Mouse (Mus musculus) cerebellum, adult 8-10 months (tissue): ENCODE data around the gene Ilk.
"Not testable (repeated sequence)": the region's sequence is repeated elsewhere in the genome, so short reads cannot be mapped to it uniquely, and the experiment has no call there.

ENCODE experiments used
- DNase-seq: peaks from one replicate; pipeline ENCODE4 v3.0.0; 2022

Ilk gene

DNA sequence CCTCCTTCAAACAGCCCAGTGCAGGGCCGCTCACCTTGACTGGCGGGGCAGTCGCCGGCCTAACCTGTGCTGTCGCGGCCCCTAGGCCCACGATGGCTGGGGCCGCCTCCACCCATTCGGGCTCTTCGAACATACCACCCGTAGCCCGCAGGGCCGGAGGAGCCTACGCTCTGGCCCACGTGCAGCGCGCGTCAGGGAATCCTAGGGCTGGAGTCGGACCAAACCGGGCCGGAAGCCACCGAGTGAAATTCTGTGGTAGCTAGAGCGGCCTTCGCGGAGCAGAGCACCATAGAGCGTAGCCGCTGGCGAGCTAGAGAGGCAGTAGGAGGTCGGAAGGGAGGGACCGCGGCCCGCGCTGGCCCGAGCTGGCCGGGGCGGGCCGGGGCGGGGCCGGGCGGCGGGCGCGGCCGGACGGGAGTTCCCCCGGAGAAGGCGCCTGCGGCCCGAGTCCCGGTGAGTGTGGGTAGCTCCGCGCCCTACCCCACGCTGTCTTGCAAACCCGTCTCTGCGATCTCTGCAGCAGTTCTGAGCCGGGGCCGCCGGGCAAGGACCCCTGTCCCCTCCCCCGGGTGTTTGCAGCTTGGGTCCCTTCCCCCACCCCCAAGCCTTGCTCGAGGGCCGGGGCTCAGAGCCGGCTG, at the start of gene Ilk:
Gene Ilk, plus strand, starts transcription at position 329 of the 638 bp plus-strand sequence.
- DNase-seq, result peak; percentile 90

DNA sequence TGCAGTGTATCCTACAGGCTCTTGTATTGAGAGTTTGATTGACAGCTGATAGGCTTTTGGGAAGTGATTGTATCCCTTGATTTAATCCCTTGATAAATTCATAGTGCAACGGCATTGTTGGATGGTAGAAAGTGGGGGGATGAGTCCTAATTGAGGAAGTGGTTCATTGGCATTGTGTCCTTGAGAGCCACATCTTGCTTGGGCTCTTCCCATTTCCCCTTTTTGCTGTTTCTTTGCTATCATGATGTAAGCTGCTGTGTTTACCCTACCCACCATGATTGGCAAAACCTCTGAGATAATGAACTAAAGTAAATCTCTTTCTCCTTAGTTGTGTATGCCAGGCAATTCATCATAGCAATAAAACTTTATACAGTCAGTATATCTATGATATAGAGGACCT, 45.5 kb upstream of the Ilk start:
- no peak for DNase-seq

DNA sequence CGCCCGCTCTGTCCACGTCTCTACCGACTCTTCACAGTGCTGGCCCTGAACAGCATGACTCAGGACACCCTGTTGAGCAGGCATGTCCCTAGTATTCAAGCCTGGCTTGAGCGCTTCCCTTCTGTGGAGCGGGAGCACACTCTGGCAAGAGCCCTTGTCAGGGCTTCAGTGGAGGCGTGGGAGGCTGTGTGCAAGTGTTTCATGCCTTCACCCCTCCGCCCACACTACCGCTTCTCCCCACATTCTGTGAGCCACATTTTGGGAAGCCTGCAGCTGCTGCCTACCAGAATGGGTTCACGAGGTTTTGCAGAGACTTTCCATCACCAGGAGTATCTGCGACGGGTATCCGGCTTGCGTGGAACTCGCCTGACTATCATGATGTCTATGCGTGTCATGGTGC, 33.2 kb upstream of the Ilk start:
- DNase-seq, result peak; percentile 6

DNA sequence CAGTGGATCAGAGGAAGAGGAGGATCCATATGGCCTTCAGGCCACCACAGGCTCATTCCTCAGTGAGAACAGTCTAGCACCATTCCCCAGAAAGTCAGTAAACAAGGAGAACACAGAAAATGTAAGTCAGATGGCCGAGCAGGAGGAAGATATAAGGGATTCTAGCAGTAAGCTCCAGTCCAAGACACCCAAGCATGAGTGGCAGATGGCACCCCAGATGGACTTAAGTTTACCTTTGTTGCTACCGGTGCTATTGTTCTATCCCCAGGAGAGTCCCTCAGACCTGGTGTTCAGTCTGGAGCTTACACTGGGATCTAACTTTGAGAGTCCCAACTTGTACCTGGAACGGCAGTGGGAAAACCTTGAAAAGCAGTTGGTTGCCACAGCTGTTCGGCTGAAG, 32.6 kb upstream of the Ilk start:
- no peak for DNase-seq

DNA sequence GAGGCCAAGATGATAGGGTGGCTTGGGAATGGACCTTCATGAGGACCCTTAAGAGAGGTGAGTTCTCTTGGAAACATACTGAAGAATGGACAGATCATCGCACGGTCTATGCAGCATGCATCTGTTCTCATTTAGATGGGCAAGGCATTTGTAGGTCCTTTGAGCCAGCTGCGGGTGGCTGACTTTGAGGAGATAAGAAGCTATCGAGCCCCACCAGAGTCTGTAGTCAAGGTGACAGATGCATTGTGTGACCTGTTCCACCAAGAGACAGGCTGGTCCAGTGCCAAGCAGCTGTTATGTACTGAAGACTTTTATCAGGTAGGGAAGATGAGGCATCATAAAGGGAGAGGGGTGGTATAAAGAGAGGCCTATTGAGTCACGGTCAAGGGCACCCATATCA, 27.7 kb upstream of the Ilk start:
- DNase-seq, result no peak

DNA sequence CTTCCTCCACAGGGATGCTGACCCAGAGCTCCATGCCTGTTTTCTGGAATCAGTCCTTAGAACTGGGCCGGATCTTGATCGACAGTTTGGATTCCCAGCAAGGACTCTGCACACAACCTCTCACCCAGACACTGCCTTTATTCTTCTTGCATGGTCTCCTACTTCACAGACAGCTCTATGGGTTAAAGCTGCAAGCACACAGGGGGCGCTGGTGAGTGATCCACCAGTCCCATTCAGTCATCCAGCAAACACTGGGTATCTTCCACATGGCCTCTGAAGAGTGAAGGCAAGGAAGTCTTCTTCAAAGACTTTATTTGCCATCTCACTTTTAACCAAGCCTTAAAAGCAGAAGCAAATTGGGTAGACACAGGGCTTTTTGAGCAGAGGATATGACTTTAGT, 21.0 kb upstream of the Ilk start:
- DNase-seq, result no peak

DNA sequence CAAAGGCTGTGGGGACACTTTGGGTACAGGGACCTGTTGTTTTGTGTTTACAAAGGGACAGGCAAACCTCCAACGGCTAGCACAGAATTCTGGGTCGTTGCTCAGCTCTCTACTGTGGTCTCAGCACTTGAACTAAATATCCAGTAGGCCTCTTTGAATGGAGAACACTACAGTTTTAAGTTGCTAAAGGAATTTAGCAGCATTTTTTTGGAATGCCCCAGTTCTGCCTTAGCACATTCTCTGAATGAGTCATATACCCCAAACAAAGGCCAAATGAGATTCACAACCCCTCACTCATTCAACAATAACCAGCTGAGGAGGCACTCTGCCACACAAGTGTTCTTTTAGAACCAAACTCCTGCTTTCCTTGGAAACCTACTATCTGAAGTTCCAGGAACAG, 14.5 kb upstream of the Ilk start:
- DNase-seq, result no peak

DNA sequence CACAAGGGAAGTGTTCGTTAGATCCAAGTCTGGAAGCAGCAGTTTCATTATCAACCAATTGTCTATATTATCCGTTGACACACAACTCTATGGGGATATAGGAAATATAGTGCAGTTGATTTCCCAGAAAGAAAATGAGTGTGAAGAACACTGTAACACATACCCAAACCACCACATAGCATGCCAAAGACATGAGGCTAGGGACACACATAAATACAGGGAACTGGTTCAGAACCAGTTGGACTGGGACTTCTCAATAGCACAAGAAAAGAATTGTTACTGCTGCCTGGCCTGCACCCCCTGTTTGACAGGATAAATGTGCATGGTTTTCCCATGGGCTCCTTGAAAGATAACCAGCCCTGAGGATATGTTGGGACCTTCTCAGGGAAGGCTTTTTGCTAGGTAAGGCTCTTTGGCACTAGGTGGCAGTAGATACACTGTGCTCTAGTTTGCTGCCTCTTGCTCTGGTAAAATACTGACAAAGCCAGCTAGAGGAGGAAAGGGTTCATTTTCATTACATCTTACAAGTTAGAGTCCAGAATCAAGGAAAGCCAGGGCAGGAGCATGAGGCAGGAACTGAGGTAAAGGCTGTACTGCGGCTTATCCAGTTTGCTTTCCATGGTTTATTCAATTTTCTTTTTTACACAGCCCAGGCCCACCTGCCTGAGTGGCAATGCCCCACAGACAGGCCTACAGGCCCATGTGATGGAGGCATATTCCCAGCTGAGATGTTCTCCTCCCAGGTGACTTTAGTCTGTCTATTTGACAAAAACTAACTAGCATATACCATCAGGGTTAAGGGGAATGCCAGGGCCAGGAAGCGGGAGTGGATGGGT, 10.0 kb upstream of the Ilk start:
- peak; percentile 53 for DNase-seq

DNA sequence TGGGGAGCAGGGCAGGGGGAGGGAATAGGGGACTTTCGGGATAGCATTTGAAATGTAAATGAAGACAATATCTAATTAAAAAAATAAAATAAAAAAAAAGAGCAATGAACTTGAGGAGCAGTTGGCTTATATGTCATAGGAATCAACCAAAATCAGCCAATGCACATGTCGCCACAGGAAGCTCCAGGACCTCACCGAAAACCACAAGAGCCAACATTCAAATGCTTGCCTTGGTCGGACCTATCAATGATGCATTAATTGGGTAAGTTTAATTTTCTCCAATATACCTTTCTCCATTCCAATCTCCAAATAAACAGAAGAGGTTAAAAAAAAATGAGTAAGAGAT, 9.4 kb upstream of the Ilk start:
- DNase-seq, result no peak

DNA sequence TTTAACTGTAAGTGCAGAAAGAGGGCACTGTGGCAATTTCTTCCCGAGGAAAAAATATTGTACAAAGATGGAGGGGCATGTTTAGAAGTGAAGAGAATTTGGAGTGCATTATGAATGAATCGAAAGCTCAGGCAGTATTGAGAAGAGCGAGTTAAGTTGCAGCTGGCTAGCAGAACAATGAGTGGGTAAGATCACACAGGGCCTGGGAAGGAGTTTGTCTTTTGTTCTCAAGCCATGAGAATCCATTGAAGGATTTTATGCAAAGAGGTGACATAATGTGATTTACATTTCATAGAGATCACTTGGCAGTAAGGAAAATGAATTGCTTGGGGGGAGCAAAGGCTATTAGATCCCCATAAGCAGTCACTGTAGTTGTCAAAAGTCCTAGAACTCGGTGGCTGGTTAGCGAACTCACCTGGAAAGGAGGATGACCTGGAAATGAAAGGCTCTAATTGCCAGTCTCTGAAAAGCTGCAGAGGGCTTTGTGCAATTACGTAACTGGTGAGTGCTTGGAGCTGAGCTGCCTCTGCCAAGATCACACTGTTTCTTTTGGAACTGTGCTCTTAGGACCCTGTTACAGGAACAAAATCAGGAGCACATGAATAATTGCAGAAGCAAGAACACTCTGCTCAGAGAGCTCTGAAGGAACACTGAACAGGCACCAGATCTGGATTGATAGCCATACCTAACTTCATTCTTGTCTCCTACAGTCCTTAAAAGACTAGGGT, 7.5 kb upstream of the Ilk start:
- no peak for DNase-seq

DNA sequence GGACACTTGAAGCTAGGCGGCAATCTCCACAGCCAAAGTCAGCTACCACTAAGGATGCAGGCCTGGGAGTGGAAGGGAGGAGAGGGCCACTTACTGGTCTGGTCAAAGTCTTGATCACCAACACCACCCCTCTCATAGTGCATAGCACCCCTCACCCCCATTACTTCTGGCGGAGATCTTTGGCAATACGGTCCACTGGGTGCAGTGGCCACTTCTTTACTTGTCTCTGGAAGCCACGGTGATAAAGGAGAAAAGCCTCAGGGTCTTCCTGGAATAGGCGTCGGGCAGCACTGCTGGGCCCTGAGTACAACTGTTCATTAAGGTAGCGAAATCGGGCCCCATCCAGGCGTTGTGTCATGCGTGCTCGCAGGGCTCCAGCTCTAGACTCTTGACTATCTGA, 2.6 kb upstream of the Ilk start:
- DNase-seq, result no peak

DNA sequence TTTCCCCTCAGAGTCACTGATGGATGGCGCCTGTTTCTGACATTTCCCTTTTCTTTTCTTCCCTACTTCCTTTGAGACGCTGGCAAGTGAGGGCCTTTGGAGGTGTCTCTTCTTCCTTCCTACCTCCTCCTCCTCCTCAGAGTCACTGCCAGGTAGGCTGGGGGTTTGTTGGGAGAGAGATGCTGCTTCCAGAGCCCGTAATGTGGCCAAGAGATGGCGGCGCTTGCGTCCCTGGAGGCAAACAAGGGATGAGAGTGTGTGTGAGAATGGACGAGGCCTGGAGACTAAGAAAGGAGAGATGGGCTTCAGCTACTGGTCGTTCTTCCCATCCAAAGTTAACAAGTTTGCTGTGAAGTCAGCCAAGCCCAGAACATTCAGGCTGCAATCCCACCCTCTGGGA, 1.6 kb upstream of the Ilk start:
- no peak for DNase-seq

DNA sequence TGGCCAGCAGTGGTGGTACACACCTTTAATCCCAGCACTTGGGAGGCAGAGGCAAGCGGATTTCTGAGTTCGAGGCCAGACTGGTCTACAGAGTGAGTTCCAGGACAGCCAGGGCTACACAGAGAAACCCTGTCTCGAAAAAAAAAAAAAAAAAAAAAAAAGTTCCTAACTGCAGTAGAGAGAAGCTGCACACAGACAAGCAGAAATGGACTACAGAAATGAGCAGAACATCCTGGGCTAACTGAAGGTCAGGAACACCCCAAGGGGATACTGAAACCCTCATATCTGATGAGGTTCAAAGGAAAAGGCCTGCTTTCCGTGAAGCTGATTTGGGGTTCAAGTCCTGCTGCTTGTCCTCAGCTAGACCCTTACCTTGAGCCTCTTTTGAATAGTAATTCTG, 928 bp upstream of the Ilk start:
- not testable (repeated sequence) for DNase-seq

DNA sequence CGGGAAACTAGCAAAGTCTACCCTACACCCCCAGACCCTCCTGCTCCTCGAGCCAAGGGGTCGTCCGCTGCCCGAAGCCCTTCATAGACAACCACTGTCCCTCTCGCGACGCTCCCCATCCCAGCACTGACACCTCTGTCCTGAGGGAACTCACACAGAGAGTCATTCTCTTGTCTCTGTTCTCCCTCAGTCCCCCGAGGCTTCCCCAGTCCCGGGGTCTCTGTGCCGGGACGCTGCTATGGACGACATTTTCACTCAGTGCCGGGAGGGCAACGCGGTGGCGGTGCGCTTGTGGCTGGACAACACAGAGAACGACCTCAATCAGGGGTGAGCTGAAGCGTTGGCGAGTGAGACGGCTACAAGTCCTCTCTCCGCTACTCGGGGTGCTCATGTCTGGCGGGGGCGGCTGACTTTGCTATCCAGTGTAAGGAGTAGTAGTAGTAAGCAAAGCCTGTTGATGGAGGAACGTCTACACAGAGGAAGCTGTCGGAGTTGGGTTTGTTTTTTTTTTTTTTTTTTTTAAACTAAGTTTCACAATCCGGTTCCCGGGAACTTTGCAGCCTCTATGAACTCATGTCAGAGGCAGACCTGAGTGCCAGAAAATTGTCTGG, 624 bp downstream of the Ilk start, which contains the start of gene Rrp8:
Gene Rrp8, minus strand, starts transcription at position 475 of the 611 bp plus-strand sequence.
- DNase-seq, result no peak

DNA sequence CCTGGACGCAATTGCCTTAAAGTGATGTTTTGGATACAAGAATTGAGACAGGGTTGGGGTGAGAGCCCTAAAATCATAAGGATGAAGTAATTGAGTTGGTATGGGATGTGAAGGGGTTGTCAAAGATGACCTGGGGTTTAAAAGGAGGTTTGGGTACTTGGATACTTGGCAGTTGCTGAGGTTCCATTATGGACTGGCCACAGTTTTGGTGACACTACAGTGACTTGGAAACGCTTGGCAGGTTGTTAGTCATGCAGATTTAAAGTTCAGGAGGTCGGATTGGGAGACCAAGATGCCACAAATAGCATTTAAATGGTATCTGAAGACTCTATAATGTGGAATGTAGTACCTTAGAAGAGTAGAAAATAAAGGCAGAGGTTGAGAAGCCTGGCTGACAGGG, 1.3 kb downstream of the Ilk start:
- no peak for DNase-seq

DNA sequence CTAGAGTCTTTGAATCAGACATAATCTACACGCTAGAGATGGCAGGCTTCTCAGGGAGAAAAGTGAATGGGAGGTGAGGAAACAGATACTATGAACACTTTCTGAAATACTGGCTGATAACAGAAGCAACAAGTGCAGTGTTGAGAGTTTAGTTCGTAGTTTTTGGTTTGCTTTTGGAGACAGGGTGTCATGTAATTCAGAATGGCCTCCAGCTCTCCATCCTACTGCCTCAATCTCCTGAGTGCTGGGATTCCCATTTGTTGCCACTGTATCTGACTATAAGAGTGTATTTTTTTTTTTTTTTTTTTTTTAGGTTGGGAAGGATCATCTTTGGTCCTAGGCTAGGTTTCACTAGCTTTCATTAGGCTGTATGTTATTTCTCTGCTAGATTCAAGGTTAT, 1.9 kb downstream of the Ilk start:
- DNase-seq, result no peak

DNA sequence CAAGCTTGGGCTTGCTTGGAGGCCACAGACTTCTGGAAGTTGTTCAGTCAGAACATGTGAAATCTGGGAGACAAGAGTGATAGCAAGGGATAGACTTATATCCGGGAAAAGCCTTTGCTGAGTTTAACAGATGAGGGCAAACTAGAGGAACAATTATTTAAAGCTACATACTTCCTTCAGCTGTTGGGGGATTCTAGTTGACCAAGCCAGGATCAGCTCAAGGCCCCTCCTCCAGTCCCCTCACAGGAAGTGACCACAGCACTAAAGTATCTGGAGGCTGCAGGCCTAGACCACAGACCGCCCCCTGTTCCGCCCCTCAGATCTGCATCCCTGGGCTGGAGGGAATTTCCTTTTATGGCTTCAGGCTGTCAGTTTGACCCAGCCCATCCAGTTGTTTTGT, 2.6 kb downstream of the Ilk start:
- DNase-seq, result no peak

DNA sequence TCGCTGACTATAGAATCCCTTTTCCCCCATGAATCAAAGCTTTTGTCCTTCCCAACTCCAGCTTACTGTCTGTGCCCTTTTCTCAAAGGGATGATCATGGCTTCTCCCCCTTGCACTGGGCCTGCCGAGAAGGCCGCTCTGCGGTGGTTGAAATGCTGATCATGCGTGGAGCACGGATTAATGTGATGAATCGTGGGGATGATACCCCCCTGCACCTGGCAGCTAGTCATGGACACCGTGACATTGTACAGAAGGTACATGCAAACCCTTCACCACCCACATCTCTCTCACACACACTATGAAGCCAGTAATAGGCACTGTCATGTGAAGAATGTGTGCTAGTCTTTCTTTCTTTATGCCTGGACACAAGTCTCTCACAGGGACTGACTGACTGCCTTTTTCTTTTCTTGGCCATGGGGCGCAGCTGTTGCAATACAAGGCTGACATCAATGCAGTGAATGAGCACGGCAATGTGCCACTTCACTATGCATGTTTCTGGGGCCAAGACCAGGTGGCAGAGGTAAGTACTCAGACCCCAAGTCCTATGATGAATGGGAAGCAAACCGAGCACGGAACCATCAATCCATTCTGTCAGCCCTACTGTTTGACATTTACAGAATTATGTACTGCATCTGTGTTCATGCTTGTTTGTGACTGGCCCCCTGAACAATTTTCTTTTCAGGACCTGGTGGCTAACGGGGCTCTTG, 3.9 kb downstream of the Ilk start:
- DNase-seq, result no peak

DNA sequence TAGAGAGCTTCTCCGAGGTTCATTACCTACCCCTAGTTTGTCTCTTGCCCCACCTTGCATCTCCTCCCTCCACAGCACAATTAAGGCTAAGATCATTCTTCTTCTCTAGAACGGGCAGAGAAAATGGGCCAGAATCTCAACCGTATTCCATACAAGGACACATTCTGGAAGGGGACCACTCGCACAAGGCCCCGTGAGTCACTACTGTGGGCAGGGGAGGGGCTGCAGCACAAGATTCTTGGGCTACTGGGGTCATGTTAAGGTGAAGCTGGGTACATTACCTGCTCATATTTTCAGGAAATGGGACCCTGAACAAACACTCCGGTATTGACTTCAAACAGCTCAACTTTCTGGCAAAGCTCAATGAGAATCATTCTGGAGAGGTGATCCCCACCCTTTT, 4.5 kb downstream of the Ilk start:
- no peak for DNase-seq

DNA sequence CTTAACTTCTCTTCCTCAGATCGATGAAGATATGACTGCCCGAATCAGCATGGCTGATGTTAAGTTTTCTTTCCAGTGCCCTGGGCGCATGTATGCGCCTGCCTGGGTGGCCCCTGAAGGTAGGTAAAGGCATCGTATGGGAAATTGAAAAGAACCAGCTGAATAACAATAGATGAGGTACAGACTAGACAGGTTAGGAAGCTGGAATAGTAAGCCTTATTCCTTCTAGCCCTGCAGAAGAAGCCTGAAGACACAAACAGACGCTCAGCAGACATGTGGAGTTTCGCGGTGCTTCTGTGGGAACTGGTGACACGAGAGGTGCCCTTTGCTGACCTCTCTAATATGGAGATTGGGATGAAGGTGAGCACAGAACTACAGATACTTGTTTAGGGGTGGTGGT, 5.6 kb downstream of the Ilk start:
- DNase-seq, result no peak

DNA sequence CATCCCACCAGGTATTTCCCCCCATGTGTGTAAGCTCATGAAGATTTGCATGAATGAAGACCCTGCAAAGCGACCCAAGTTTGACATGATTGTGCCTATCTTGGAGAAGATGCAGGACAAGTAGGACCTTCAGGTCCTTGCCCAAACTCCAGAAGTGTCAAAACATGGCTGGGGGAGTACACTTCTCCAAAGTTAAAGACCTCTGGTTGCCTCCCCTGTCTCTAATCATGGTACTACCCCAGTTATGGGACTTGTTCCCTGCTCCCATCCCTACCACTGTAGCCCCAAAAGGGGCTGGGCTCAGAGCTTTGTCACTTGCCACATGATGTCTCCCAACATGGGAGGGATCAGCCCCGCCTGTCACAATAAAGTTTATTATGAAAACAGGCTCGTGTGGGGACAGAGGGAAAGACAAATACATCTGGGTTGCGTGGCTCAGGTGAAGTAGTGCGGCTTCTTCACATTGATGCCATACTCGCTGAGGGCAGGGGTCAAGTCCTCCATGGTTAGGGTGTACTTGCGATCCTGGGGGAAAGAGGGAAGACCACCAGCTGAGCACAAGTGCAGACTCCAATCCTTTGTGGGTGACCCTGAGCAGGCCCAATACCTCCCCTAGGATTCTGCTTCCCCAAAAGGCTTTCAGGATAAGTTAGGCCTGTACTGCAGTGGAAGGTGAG, 6.3 kb downstream of the Ilk start:
- not testable (repeated sequence) for DNase-seq

DNA sequence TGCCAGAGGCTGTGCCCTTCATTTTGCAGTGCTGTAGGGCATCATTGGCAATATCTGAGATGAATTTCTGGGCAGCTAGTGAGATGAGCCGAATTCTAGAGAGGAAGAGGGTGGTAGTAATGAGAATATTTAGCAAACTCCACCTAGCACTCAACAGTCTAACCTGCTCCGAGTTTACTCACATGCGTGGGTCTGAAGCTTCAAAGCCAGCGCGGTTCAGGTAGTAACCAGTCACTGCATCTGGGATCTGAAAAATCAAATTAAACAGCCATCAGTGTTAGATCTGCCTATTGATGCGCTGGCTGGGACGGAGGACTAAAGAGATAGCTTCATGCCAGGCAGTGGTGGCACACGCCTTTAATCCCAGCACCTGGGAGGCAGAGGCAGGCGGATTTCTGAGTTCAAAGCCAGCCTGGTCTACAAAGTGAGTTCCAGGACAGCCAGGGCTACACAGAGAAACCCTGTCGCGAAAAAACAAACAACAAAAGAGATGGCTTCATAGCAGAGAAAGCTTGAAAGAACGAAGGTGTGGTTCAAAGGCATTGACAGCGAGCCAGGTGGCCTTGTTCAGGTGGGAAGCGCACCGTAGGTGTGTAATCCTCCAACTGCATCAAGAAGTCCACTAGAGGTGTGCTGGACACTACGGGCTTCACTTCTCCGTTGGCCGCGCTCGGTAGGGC, 7.0 kb downstream of the Ilk start:
- not testable (repeated sequence) for DNase-seq
